Mouse (Mus musculus): ENCODE measurements around the gene Tln1. TPM values are rescaled to one million over a fixed set of nuclear protein-coding genes. Genes with fewer than 3 reads are reported as not detected.

Gene Tln1
- polyA plus RNA-seq, 1 experiment from 2014 or later = 84.9 TPM

DNA sequence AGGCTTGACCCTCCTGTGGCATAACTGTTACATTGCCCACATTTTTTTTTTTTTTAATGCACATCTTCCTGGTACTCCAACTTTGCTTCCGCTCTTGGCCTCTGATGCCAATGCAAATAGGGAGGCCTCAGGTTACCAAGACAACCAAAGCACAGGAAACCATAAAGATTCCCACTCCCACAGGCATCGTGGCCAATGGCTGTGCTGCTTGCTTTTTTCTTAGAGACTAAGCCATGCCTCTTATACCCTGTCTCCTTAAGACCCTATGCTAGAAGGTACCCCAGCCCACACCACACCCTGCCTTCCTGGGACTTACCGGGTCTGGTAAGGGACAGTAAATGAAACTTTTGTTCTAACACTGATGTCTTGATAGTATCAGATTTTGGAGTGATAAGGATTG is 31.0 kb upstream of the Tln1 start:
- TF ChIP-seq CTCF (IDR thresholded peaks at IDR 0.05; ENCODE audit: low read depth) = no peak
- Histone ChIP-seq H3K4me2 (no peak overlapping the region), H3K27me3 (ENCODE audit: insufficient read depth, low read length) (no peaks in the 10 kb centered on the region), H3K9me3 (ENCODE audit: low read depth, low read length) (no peaks in the 10 kb centered on the region), H3K36me3 (ENCODE audit: insufficient read depth) (no peaks in the 10 kb centered on the region), H3K4me3 (ENCODE audit: low read depth, low read length) (no peak overlapping the region), H3K9ac (no peak overlapping the region), H3K27ac (ENCODE audit: low read depth) (no peak overlapping the region), H3K4me1 (ENCODE audit: insufficient read depth) (no peaks in the 10 kb centered on the region)
- WGBS = 51% methylated on average over 3 of the region's 3 CpGs
- DNase-seq = no peak
- ATAC-seq (ENCODE audit: insufficient read depth) = no peak

DNA sequence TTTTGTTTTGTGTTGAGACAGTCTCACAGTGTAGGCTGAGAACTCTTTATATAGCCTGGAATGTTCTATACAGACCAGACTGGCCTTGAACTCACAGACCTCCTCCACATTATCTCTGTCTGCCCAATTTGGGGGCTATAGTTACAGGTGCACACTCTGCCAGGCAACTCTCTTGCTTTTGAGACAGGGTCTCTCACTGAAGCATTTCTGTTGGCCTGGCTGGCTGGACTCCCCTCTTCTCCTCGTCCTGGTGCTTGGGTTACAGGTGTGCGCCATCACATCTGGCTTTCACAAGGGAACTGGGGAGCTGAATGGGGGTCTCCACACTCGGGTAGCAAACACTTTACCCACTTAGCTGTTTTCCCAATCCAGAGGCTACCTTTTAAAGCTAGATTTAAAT is 29.5 kb upstream of the Tln1 start:
- 66% methylated on average over 3 of the region's 3 CpGs for WGBS
- Histone ChIP-seq H3K9ac (no peak overlapping the region), H3K4me2 (no peak overlapping the region), H3K36me3 (ENCODE audit: insufficient read depth) (no peaks in the 10 kb centered on the region), H3K27me3 (ENCODE audit: insufficient read depth, low read length) (no peaks in the 10 kb centered on the region), H3K4me1 (ENCODE audit: insufficient read depth) (no peaks in the 10 kb centered on the region), H3K9me3 (ENCODE audit: low read depth, low read length) (no peaks in the 10 kb centered on the region), H3K27ac (ENCODE audit: low read depth) (no peak overlapping the region), H3K4me3 (ENCODE audit: low read depth, low read length) (no peak overlapping the region)
- ATAC-seq (ENCODE audit: insufficient read depth) (no peak), DNase-seq (no peak)
- no peak for TF ChIP-seq CTCF (IDR thresholded peaks at IDR 0.05; ENCODE audit: low read depth)

DNA sequence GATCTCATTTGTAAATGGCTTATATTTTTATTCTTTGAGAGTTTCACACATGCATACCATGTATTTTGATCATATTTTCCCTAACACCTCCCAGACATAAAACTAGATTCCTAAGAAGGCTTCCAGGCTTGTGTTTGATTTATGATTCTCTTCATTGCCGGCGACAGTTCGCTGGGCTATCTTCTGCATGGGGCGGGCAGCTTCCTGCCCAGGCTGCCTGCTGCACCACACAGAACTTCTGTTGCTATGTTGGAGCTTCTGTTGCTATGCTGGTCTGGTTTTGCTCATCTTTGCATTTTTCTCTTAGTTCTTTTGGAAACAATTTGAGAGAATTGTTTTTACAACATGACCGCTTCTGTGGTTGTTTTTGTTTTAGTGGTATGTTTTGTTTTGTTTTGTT is 29.1 kb upstream of the Tln1 start:
- no peak for TF ChIP-seq CTCF (IDR thresholded peaks at IDR 0.05; ENCODE audit: low read depth)
- no peak for DNase-seq
- no peak for ATAC-seq (ENCODE audit: insufficient read depth)
- no peaks in the 10 kb centered on the region for H3K27me3 ChIP-seq (ENCODE audit: insufficient read depth, low read length)
- no peaks in the 10 kb centered on the region for H3K36me3 ChIP-seq (ENCODE audit: insufficient read depth)
- WGBS = 61% methylated on average over 5 of the region's 5 CpGs
- H3K9ac ChIP-seq = no peak overlapping the region
- H3K4me2 ChIP-seq = no peak overlapping the region
- H3K4me3 ChIP-seq (ENCODE audit: low read depth, low read length) = no peak overlapping the region
- no peaks in the 10 kb centered on the region for H3K4me1 ChIP-seq (ENCODE audit: insufficient read depth)
- no peaks in the 10 kb centered on the region for H3K9me3 ChIP-seq (ENCODE audit: low read depth, low read length)
- H3K27ac ChIP-seq (ENCODE audit: low read depth) = no peak overlapping the region

DNA sequence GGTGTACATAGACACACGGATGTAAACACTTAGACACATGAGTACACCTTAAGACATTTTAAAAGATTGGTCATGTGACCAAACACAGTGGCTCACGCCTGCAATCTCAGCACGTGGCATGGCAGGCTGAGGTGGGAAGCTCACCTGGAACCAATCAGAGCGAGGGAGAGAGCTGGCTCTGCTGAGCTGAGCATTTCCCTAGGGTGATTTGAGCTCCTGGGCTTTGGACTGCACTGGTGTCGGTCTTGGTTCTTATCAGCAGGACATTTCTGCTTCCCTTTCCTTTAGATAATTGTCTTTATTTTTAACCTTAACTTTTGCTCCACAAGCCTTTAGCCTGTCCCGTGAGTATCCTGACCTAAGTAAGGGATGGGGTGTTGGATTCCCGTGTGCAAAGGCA is 25.2 kb upstream of the Tln1 start:
- ATAC-seq (ENCODE audit: insufficient read depth) = no peak
- H3K4me1 ChIP-seq (ENCODE audit: insufficient read depth) = no peaks in the 10 kb centered on the region
- WGBS = 45% methylated on average over 7 of the region's 7 CpGs

DNA sequence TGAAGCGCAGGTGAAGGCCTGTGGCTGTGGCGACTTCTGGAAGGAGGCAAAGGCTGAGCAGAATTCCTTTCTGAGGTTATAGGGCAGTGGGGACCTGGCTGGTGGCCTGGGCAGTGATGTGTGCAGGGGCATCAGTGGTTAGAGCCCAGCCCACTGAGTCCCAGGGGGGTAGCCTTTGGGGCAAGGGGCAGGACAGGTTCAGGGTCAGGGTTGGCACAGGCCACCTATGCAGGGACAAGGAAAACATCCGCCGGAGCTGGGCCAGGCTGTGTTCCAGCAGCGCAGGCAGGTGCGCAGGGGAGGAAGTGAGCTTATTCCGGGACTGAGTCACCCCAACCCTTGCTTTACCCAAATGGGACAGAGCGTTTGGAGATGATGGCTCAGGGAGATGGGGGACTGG is 23.9 kb upstream of the Tln1 start:
- Histone ChIP-seq H3K27me3 (ENCODE audit: insufficient read depth, low read length) (no peaks in the 10 kb centered on the region), H3K4me3 (ENCODE audit: low read depth, low read length) (no peak overlapping the region), H3K4me2 (no peak overlapping the region), H3K36me3 (ENCODE audit: insufficient read depth) (peaks cover 37% of the 10 kb centered on the region), H3K9me3 (ENCODE audit: low read depth, low read length) (no peaks in the 10 kb centered on the region), H3K4me1 (ENCODE audit: insufficient read depth) (no peaks in the 10 kb centered on the region), H3K27ac (ENCODE audit: low read depth) (no peak overlapping the region), H3K9ac (no peak overlapping the region)
- no peak for DNase-seq
- no peak for TF ChIP-seq CTCF (IDR thresholded peaks at IDR 0.05; ENCODE audit: low read depth)
- no peak for ATAC-seq (ENCODE audit: insufficient read depth)
- WGBS = 63% methylated on average over 8 of the region's 8 CpGs

More for the DNA sequence above, 25.2 kb upstream of the Tln1 start:
- H3K4me2 ChIP-seq = no peak overlapping the region
- no peak overlapping the region for H3K27ac ChIP-seq (ENCODE audit: low read depth)
- no peak overlapping the region for H3K9ac ChIP-seq
- no peak for DNase-seq
- no peak for TF ChIP-seq CTCF (IDR thresholded peaks at IDR 0.05; ENCODE audit: low read depth)
- no peak overlapping the region for H3K4me3 ChIP-seq (ENCODE audit: low read depth, low read length)
- no peaks in the 10 kb centered on the region for H3K27me3 ChIP-seq (ENCODE audit: insufficient read depth, low read length)
- peaks cover 24% of the 10 kb centered on the region for H3K36me3 ChIP-seq (ENCODE audit: insufficient read depth)
- no peaks in the 10 kb centered on the region for H3K9me3 ChIP-seq (ENCODE audit: low read depth, low read length)

DNA sequence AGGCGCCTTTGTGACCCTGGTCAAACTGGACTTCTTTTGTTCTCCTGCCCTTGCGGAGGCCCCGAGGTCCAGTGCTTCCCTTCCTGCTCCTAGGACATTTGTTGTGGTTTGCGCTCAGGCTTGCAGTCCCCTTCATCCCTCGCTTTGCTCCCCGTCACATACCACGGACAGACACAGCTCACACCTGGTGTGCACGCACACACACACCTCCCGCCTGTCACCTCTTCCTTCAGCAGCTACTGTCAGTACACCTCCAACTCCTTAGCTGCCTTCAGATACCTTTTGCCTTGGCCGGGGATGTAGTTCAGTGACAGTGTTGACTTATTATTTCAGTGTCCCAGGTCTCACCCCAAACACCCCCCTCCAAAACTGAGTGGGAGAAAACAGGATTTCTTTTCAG is 23.2 kb upstream of the Tln1 start:
- no peak overlapping the region for H3K9ac ChIP-seq
- H3K36me3 ChIP-seq (ENCODE audit: insufficient read depth) = peaks cover 44% of the 10 kb centered on the region
- no peak for ATAC-seq (ENCODE audit: insufficient read depth)
- no peak overlapping the region for H3K27ac ChIP-seq (ENCODE audit: low read depth)
- TF ChIP-seq CTCF (IDR thresholded peaks at IDR 0.05; ENCODE audit: low read depth) = no peak
- WGBS = 36% methylated on average over 10 of the region's 10 CpGs
- no peaks in the 10 kb centered on the region for H3K9me3 ChIP-seq (ENCODE audit: low read depth, low read length)
- H3K27me3 ChIP-seq (ENCODE audit: insufficient read depth, low read length) = no peaks in the 10 kb centered on the region
- H3K4me1 ChIP-seq (ENCODE audit: insufficient read depth) = no peaks in the 10 kb centered on the region
- no peak for DNase-seq
- no peak overlapping the region for H3K4me2 ChIP-seq
- H3K4me3 ChIP-seq (ENCODE audit: low read depth, low read length) = no peak overlapping the region

DNA sequence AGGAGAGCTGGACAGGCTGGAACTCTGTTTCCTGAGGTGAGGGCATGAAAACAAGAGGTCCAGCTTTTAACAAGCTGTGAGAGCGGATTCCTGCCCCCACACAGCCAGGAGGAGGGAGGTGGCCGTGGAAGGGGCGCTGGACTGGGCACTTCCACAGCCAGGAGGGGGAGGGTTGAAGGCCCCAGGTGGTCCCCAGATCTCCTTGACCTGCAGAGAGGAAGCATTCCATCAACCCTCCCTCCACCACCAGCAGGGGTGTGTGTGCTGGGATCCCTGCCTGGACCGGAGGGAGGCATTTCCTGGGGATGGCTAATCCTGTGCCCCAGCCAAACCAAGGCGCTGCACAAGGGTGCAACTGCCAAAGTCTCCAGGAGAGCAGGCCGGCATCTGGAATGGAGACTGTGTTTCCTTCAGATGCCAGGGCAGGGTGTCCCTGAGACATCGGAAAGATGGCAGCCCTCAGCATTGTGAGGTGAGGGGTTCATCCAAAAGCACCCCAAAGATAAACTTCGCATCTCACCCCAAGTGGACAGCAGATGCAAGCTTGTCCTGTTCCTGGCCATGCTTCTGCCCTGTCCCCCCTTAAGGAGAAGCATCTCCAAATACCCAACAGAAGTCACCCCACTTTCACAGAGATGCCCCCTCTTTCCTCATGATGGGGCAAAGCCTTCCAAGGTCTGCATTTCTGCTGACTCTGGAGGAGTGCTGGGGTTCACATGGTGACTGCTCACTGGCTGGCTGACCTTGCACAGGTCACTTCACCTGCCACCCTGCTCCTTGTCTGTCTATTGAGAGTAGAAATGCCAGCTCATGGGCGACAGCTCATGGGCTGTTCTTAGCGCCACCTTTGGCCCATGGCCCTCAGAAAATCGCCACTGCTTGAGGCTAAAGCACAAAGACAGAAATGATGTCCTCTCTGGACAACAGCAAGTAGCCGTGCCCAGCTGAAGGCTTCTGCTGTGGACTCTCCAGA is 22.2 kb upstream of the Tln1 start, which contains the start of gene Msmp:
TSS of gene Msmp (minus strand) at position 51 of the 973 bp plus-strand sequence.
- DNase-seq (no peak), ATAC-seq (ENCODE audit: insufficient read depth) (no peak)
- no peaks in the 10 kb centered on the region for H3K9me3 ChIP-seq (ENCODE audit: low read depth, low read length)
- no peak for TF ChIP-seq CTCF (IDR thresholded peaks at IDR 0.05; ENCODE audit: low read depth)
- H3K9ac ChIP-seq = no peak within 1 kb of the TSS
- H3K27me3 ChIP-seq (ENCODE audit: insufficient read depth, low read length) = no peaks in the 10 kb centered on the region
- 57% methylated on average over 12 of the region's 12 CpGs for WGBS
- peaks cover 2% of the 10 kb centered on the region; the same call in 1 of the 2 replicates for H3K4me1 ChIP-seq (ENCODE audit: insufficient read depth)
- peaks cover 49% of the 10 kb centered on the region for H3K36me3 ChIP-seq (ENCODE audit: insufficient read depth)
- H3K27ac ChIP-seq (ENCODE audit: low read depth) = no peak within 1 kb of the TSS
- no peak within 1 kb of the TSS for H3K4me3 ChIP-seq (ENCODE audit: low read depth, low read length)
- no peak within 1 kb of the TSS for H3K4me2 ChIP-seq
